Mouse (Mus musculus): ENCODE measurements around the gene Trim47.
"Not testable (repeated sequence)": the region's sequence is repeated elsewhere in the genome, so short reads cannot be mapped to it uniquely, and the experiment has no call there.

The Trim47 gene

GRCm38 (mm10) chr11:116106963-116107776 lies 19.8 kb downstream of the Trim47 start:
- in situ Hi-C loops (cut with MboI) = no loop called here

- in situ Hi-C loops (cut with MboI) = no loop called here
Observed at GRCm38 (mm10) chr11:116106154-116106962, 20.7 kb downstream of the Trim47 start.

- in situ Hi-C loops (cut with MboI) = no loop called here
Observed at GRCm38 (mm10) chr11:116105065-116105464, 21.9 kb downstream of the Trim47 start.

- in situ Hi-C loops (cut with MboI) = no loop called here
Observed at GRCm38 (mm10) chr11:116104006-116104646, 22.9 kb downstream of the Trim47 start.

GRCm38 (mm10) chr11:116103572-116103971 lies 23.4 kb downstream of the Trim47 start:
- in situ Hi-C loops (cut with MboI) = no loop called here

- in situ Hi-C loops (cut with MboI) = no loop called here
Observed at GRCm38 (mm10) chr11:116102472-116102871, 24.5 kb downstream of the Trim47 start.

- in situ Hi-C loops (cut with MboI) = no loop called here
Observed at GRCm38 (mm10) chr11:116101931-116102381, 25.1 kb downstream of the Trim47 start.

- in situ Hi-C loops (cut with MboI) = no loop called here
Observed at GRCm38 (mm10) chr11:116100839-116101238, 26.2 kb downstream of the Trim47 start.

- in situ Hi-C loops (cut with MboI) = no loop called here
Observed at GRCm38 (mm10) chr11:116100385-116100784, 26.6 kb downstream of the Trim47 start.

- in situ Hi-C loops (cut with MboI) = no loop called here
Observed at GRCm38 (mm10) chr11:116099462-116099861, 27.5 kb downstream of the Trim47 start.

- in situ Hi-C loops (cut with MboI) = no loop called here
Observed at GRCm38 (mm10) chr11:116098711-116099460, 28.1 kb downstream of the Trim47 start.

GRCm38 (mm10) chr11:116096213-116097108 lies 30.5 kb downstream of the Trim47 start:
- in situ Hi-C loops (cut with MboI) = no loop called here

GRCm38 (mm10) chr11:116095573-116095972 lies 31.4 kb downstream of the Trim47 start:
- in situ Hi-C loops (cut with MboI) = no loop called here

- in situ Hi-C loops (cut with MboI) = no loop called here
Observed at GRCm38 (mm10) chr11:116093771-116094565, 33.0 kb downstream of the Trim47 start.

GRCm38 (mm10) chr11:116092959-116093358 lies 34.1 kb downstream of the Trim47 start:
- in situ Hi-C loops (cut with MboI) = not testable (repeated sequence)

- in situ Hi-C loops (cut with MboI) = no loop called here
Observed at GRCm38 (mm10) chr11:116091591-116091990, 35.4 kb downstream of the Trim47 start.

- in situ Hi-C loops (cut with MboI) = no loop called here
Observed at GRCm38 (mm10) chr11:116089545-116089944, 37.5 kb downstream of the Trim47 start.

GRCm38 (mm10) chr11:116088741-116089394 lies 38.1 kb downstream of the Trim47 start:
- in situ Hi-C loops (cut with MboI) = no loop called here

- in situ Hi-C loops (cut with MboI) = no loop called here
Observed at GRCm38 (mm10) chr11:116088188-116088587, 38.8 kb downstream of the Trim47 start.
